Mouse (Mus musculus) testis, adult 2 months (tissue): ENCODE data around the gene Cdc42ep4.

Experiments used
- CTCF ChIP-seq: fragments of 200-500 bp; IDR thresholded peaks from 2 replicates; pipeline ENCODE4 v1.5.1; 2012; ENCODE audit warnings: low read depth, mild to moderate bottlenecking, inconsistent platforms, low read length, moderate library complexity; ENCODE audit not compliant: control insufficient read depth, insufficient read depth, insufficient replicate concordance
- POLR2A ChIP-seq: fragments of 200-500 bp; IDR thresholded peaks from 2 replicates; pipeline ENCODE4 v1.6.1; 2012; ENCODE audit warnings: low read depth, mild to moderate bottlenecking, inconsistent platforms, low read length, moderate library complexity; ENCODE audit not compliant: control insufficient read depth

GRCm38 (mm10) chr11:113711061-113711460 is 40.6 kb downstream of the Cdc42ep4 start:
- TF ChIP-seq POLR2A (no peak), CTCF (no peak)
